Mouse (Mus musculus) neural tube, embryonic 15.5 days (tissue): Measurements from ENCODE around the gene Gm12184. TPM values are rescaled to one million over a fixed set of nuclear protein-coding genes. Genes with fewer than 3 reads are reported as not detected.
"Not testable (repeated sequence)": the region's sequence is repeated elsewhere in the genome, so short reads cannot be mapped to it uniquely, and the experiment has no call there.

Source experiments
- ATAC-seq: fragments of 200-750 bp; cut with Nextera tagmentation; 2 replicates; pipeline ENCODE4 v1.8.0; 2017; ENCODE audit warnings: mild to moderate bottlenecking, moderate TSS enrichment, moderate library complexity; ENCODE audit not compliant: low FRiP score
- H3K27ac ChIP-seq: fragments of 300-500 bp; sonication (generic); replicated peaks from 2 replicates; pipeline ENCODE4 v1.5.1; 2015; ENCODE audit warnings: mild to moderate bottlenecking, inconsistent platforms
- H3K27me3 ChIP-seq: fragments of 300-500 bp; sonication (generic); replicated peaks from 2 replicates; pipeline ENCODE4 v1.6.1; 2015; ENCODE audit warnings: inconsistent platforms
- H3K36me3 ChIP-seq: fragments of 300-500 bp; sonication (generic); 2 replicates; pipeline ENCODE4 v1.6.1; 2015; ENCODE audit warnings: inconsistent platforms
- H3K4me1 ChIP-seq: fragments of 300-500 bp; sonication (generic); 2 replicates; pipeline ENCODE4 v1.6.1; 2015; ENCODE audit warnings: inconsistent platforms
- H3K4me2 ChIP-seq: fragments of 300-500 bp; sonication (generic); 2 replicates; pipeline ENCODE4 v1.6.1; 2015; ENCODE audit warnings: inconsistent platforms, mild to moderate bottlenecking, moderate library complexity
- H3K4me3 ChIP-seq: fragments of 300-500 bp; sonication (generic); replicated peaks from 2 replicates; pipeline ENCODE4 v1.5.1; 2015; ENCODE audit warnings: mild to moderate bottlenecking, inconsistent platforms
- H3K9ac ChIP-seq: fragments of 300-500 bp; sonication (generic); replicated peaks from 2 replicates; pipeline ENCODE4 v1.6.1; 2015; ENCODE audit warnings: mild to moderate bottlenecking, inconsistent platforms
- H3K9me3 ChIP-seq: fragments of 300-500 bp; sonication (generic); replicated peaks from 2 replicates; pipeline ENCODE4 v1.6.1; 2016; ENCODE audit warnings: inconsistent platforms
- whole genome bisulfite sequencing: fragments of 180-500 bp; shearing (Covaris S2); methylation state at CpG from one replicate; pipeline ENCODE4 v1.1.7; 2015; ENCODE audit warnings: mixed read lengths; 5-methylcytosine and 5-hydroxymethylcytosine counted together
- polyA plus RNA-seq: library from polyadenylated mRNA; unstranded; fragments of >200 nt; fragmentation: Nextera tagmentation; extraction: Ambion mirVana; gene quantifications from 2 replicates; pipeline ENCODE4 v1.2.1, GENCODE M21; 2015

Gene Gm12184
- 2.9 and 3.3 TPM in 2 replicates for polyA plus RNA-seq

DNA sequence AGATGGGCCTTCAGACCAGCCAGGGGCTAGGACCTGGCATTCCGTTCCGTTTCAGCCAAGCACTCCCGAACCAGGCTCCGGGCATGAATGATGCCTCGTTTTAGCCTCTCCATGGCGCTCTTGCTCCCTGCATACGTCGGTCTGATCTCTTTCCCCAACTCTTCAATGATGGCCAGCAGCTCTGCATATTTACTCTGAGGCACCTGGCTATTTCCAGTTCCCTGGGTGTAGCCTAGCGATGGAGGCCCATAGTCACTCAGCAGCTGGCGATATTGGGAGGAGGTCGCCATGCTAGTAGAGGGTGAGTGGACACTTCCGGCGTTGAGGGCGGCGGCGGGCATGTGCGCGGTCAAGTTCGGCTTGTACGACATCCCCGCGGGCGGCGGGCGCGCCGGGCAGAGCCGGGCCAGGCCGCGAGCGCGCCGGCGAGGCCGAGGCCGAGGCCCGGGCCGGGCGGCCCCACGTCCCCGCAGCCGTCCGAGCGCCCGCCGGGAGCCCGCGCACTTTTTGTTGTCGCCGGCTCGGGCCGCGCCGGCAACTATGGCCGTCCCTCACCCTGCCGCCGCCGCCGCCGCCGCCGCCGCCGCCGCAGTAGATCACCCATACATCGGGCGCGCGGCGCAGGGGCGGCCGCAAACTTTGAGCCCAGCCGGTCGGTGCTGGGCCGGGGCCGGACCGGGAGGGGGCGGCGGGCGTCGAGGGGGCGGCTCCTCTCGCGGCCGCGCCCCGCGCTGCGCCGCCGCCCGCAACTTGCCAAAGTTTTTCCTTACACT, at the start of gene Gm12184, which contains the start of gene Trim7:
Gene Gm12184, minus strand, starts transcription at position 677 of the 773 bp plus-strand sequence.
Gene Trim7, plus strand, starts transcription at position 162 of the 773 bp plus-strand sequence.
- 0 out of 2 replicates have a peak within 1 kb of the TSS, but pooled peaks have one; percentile 5 for H3K9ac ChIP-seq
- peak within 1 kb of the TSS; percentile 56 for H3K27ac ChIP-seq
- WGBS, result 0% methylated on average over 64 of the region's 92 CpGs
- peaks cover 26% of the 10 kb centered on the region for H3K4me1 ChIP-seq
- peak within 1 kb of the TSS; percentile 60 for H3K4me2 ChIP-seq
- H3K9me3 ChIP-seq, H3K36me3 ChIP-seq: not testable (repeated sequence)
- H3K4me3 ChIP-seq, result peak within 1 kb of the TSS; percentile 44
- ATAC-seq, result peak; percentile 68
- H3K27me3 ChIP-seq, result peaks cover 22% of the 10 kb centered on the region

DNA sequence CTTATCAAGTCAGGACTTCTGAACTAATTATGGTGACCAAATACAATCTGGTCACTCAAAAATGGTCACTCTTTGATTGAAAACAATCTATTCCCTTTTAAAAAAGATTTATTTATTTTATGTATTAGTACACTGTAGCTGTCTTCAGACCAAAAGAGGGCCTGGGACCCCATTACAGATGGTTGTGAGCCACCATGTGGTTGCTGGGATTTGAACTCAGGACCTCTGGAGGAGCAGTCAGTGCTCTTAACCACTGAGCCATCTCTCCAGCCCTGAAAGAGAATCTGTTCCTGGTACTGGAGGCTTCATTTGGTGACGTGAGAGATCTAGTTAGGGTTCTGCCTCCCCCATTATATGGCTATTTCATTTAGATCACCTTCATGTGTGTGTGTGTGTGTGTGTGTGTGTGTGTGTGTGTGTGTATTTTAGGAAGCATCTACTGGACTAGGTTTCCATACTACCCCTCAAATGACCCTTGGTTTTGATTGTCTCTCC, 48.9 kb upstream of the Gm12184 start:
- not testable (repeated sequence) for H3K27me3 ChIP-seq, H3K36me3 ChIP-seq, H3K4me2 ChIP-seq, H3K4me3 ChIP-seq, ATAC-seq, H3K27ac ChIP-seq, H3K9me3 ChIP-seq, H3K9ac ChIP-seq
- WGBS, result 71% methylated on average over 1 of the region's 1 CpGs
- peaks cover 15% of the 10 kb centered on the region; the same call in 1 of the 2 replicates for H3K4me1 ChIP-seq

DNA sequence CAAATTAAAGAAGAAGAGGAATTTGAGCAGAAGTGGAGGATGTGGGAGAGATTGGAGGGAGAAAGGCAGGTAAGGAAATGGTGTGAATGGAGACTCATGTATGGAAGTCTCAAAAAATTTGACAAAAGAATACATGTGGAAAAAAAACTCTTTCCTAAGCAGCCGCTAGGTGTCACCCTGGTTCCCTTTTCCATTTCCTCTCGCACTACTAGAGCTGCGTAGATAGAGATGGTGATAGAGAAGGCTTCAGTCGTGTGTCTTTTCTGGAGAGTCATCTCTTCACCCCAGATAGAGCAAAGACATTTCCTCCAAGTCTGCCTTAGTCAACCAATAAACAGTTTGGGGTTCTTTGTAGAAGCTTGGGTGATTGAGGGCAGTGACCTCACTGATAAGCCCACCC, 48.0 kb upstream of the Gm12184 start:
- 0% methylated on average over 4 of the region's 4 CpGs for WGBS

DNA sequence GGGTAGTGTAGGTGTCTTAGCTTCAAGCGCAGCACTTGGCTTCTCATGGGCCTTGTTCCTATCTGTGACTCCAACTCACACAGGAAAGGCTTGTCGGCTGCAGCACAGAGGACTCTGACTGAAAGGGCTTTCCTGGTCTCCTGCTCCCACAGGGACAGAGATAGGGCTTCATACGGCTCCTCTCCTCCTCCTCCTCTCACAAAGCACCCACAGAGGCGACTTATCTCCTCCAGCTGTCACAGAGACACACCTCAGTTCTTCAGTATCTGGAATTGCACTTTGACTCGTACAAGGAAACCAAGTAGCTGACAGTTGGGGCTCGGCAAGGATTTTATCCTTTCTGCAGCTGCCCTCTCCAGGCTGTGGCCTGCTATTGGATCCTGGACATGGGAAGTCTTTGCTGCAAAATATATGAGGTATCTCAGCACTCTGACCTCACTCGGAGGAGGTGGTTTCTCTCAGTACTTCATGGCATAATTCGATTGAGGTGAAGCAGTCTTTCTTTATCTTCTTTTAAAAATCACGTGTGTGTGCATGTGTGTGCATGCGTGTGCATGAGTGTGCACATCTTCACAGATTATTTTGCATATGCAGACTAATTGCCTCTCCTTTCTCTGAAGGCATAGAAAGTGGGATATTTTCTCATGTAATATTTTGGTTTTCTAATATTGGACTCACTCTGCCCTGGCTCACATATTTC, 47.3 kb upstream of the Gm12184 start:
- 78% methylated on average over 10 of the region's 10 CpGs for WGBS
- Histone ChIP-seq H3K9ac (no peak overlapping the region), H3K27me3 (peaks cover 7% of the 10 kb centered on the region), H3K9me3 (no peaks in the 10 kb centered on the region), H3K27ac (no peak overlapping the region), H3K4me1 (peaks cover 20% of the 10 kb centered on the region; the same call in 1 of the 2 replicates), H3K4me3 (no peak overlapping the region), H3K36me3 (no peaks in the 10 kb centered on the region), H3K4me2 (no peak overlapping the region)
- no peak for ATAC-seq

More for the DNA sequence above, 48.0 kb upstream of the Gm12184 start:
- H3K9me3 ChIP-seq, result no peaks in the 10 kb centered on the region
- H3K27me3 ChIP-seq, result peaks cover 7% of the 10 kb centered on the region
- H3K4me2 ChIP-seq, result no peak overlapping the region
- no peak overlapping the region for H3K27ac ChIP-seq
- H3K9ac ChIP-seq, result no peak overlapping the region
- no peaks in the 10 kb centered on the region for H3K36me3 ChIP-seq
- H3K4me3 ChIP-seq, result no peak overlapping the region
- peaks cover 17% of the 10 kb centered on the region; the same call in 1 of the 2 replicates for H3K4me1 ChIP-seq
- ATAC-seq, result peak; percentile 80

DNA sequence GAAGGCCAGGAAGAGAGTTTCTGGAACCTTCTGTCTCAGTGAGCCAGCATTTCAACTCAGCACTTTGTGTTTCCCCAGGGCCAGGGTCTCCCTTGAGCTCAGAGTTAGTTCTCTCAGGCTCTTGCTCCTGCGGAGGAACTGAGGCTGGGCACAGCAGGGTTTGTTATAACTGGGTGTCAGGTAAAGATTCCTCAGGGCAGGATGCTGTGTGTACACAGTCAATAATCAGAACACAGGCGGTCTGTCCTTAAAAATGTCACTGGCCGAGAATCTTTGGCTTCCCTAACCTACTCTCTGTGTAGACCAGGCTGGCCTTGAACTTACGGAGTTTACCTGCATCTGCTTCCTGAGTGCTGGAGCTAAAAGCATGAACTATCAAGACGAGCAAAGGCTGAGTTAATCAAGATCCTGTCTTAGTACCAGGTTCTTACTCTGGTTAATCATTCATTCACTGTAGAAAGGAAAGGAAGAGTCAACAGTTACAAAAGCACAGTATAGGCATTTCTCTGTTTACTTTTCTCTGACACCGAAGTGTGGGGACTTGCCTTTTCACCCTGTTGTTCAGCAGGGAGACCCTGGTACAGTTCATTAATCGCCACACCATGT, 46.3 kb upstream of the Gm12184 start:
- WGBS, result 80% methylated on average over 7 of the region's 7 CpGs
- H3K4me3 ChIP-seq, result no peak overlapping the region
- no peak for ATAC-seq

DNA sequence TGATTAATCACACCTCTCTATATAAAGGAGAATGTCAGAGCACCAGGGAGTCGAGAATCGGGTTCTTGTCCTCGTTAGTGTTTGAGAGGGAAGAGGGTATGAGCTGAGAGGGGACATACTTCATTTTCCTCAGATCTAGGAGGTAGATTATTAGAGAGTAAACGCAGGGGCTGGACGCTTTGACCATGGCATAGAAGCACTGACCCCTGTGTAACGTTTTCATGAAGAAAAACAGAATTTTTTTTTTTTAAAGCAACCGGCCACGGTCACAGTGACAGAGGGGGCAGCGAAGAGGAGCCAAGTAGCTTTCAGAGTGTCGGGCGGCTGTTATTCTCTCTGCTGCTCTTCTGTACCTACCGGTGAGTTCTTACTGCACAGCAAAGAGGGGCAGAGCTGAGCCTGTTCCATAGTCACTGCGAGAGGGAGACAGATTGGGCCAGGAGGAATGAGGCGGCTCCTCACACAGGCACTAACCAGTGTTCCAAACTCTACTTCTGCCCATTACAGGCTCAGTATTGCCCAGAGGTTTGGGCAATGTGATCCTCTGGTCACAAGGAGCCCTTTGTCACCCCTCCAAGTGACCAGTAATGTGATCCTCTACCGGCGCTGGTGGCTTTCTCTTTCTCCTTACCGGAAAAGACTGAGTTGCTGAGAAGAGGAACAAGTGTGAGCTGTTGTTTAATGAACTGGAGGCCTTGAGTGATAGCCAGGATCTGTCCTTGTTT, 45.5 kb upstream of the Gm12184 start:
- no peaks in the 10 kb centered on the region for H3K9me3 ChIP-seq
- H3K4me3 ChIP-seq, result peak overlapping the region; percentile 46
- H3K36me3 ChIP-seq, result no peaks in the 10 kb centered on the region
- no peak overlapping the region for H3K9ac ChIP-seq
- peaks cover 10% of the 10 kb centered on the region for H3K27me3 ChIP-seq
- 9% methylated on average over 17 of the region's 17 CpGs for WGBS
- peak; percentile 42; the same call in 1 of the 2 replicates for ATAC-seq
- no peak overlapping the region for H3K27ac ChIP-seq
- H3K4me1 ChIP-seq, result peaks cover 20% of the 10 kb centered on the region; the same call in 1 of the 2 replicates
- peak overlapping the region; percentile 76 for H3K4me2 ChIP-seq

More for the DNA sequence above, 46.3 kb upstream of the Gm12184 start:
- Histone ChIP-seq H3K4me2 (peak overlapping the region; percentile 76), H3K27me3 (peaks cover 10% of the 10 kb centered on the region), H3K36me3 (no peaks in the 10 kb centered on the region), H3K9ac (no peak overlapping the region), H3K27ac (no peak overlapping the region), H3K4me1 (peaks cover 20% of the 10 kb centered on the region; the same call in 1 of the 2 replicates), H3K9me3 (no peaks in the 10 kb centered on the region)

DNA sequence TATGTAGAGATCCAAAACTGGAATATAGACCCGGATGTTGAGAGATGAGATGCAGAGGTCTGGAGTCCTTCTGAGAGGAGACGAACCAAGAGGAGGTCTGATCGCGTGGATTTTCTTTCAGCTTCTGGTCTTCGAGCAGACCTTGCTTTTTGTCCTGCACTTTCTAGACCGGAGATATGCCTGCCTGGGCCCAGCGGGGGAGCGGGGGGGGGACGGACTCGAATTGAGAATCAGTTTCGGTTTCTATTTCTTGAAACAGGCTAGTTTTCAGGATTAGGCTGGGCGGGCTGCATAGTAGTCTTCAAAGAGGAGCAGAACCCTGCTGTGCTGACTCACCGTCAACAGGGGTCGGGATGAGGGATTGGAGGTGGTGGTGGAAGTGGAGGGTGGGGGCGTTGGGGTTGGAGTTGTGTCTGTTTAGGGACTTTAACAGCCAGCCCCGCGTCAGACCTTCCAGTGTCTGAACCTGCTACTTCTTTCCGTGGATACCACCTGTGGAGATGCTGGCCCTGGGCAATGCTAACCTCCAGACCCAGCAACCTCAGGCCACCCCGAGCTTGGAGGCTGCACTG, 44.8 kb upstream of the Gm12184 start, which contains the start of gene Irgm1:
Gene Irgm1, minus strand, starts transcription at position 483 of the 572 bp plus-strand sequence.
- Histone ChIP-seq H3K4me2 (peak within 1 kb of the TSS; percentile 76), H3K4me1 (peaks cover 20% of the 10 kb centered on the region; the same call in 1 of the 2 replicates), H3K36me3 (no peaks in the 10 kb centered on the region), H3K9ac (peak within 1 kb of the TSS; percentile 51), H3K4me3 (peak within 1 kb of the TSS; percentile 46), H3K9me3 (no peaks in the 10 kb centered on the region), H3K27me3 (peaks cover 10% of the 10 kb centered on the region), H3K27ac (0 out of 2 replicates have a peak within 1 kb of the TSS, but pooled peaks have one; percentile 15)
- peak; percentile 58; the same call in 1 of the 2 replicates for ATAC-seq
- 2% methylated on average over 19 of the region's 19 CpGs for WGBS

DNA sequence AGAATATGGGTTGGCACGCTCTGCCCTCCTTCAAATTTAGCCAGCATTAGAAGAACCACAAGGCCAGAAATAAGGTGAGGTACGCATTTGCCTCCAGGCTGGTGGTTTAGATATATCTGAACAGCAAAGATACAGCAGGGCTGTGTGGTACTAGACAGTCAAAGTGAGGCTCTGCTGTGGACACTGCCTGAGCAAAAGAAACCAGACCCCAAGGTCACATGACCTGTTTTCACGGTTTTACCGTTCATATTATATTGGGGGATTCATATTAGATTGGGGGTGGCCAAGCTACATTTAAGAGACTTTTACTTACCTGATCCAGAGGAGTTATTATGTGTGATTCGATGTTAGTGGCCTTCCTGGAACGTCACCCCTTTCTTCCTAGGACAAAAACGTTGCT, 44.3 kb upstream of the Gm12184 start:
- 41% methylated on average over 7 of the region's 7 CpGs for WGBS
- H3K36me3 ChIP-seq, result no peaks in the 10 kb centered on the region
- peak overlapping the region; percentile 46 for H3K4me3 ChIP-seq
- H3K27me3 ChIP-seq, result peaks cover 10% of the 10 kb centered on the region
- peak overlapping the region; percentile 76 for H3K4me2 ChIP-seq
- no peaks in the 10 kb centered on the region for H3K9me3 ChIP-seq
- 0 out of 2 replicates have a peak overlapping the region, but pooled peaks have one; percentile 15 for H3K27ac ChIP-seq
- no peak for ATAC-seq
- peak overlapping the region; percentile 51 for H3K9ac ChIP-seq
- peaks cover 20% of the 10 kb centered on the region; the same call in 1 of the 2 replicates for H3K4me1 ChIP-seq

DNA sequence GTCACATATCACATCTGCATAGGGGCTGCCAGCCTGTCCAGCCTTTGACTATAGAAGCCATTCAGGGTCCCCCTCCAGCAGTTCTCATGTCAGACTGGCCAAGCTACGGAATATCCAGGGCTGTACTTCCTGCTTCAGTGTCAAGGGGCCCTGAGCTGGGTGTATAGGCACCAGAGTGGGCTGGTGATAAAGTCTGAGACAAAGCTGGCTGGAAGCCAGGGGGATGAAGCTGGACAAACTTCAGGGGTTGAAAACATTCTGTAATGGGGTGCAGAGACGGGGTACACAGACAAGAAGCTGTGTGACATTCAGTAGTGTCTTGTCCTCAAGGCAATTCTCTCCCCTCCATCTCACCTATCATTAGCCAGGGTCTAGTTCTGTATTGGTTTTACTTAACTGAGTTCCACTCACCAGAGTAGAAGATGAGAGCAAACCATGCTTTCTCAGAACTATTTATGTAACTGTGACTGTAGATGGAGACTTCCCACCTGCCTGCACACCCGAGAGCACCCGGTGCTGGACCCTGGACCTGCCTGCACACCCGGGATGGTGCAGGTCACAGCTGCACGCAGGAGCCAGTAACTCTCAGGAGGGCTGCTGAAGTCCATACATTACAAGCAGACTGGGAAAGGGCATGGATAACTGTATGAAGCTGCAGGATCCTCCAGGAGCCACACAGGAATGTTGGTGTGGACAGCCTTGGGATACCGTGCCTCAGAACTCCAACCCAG, 43.1 kb upstream of the Gm12184 start:
- Histone ChIP-seq H3K27me3 (peaks cover 10% of the 10 kb centered on the region), H3K36me3 (no peaks in the 10 kb centered on the region), H3K9me3 (no peaks in the 10 kb centered on the region), H3K9ac (no peak overlapping the region), H3K27ac (no peak overlapping the region), H3K4me1 (peaks cover 20% of the 10 kb centered on the region; the same call in 1 of the 2 replicates), H3K4me2 (peak overlapping the region; percentile 76), H3K4me3 (no peak overlapping the region)
- no peak for ATAC-seq
- WGBS, result 79% methylated on average over 7 of the region's 7 CpGs

DNA sequence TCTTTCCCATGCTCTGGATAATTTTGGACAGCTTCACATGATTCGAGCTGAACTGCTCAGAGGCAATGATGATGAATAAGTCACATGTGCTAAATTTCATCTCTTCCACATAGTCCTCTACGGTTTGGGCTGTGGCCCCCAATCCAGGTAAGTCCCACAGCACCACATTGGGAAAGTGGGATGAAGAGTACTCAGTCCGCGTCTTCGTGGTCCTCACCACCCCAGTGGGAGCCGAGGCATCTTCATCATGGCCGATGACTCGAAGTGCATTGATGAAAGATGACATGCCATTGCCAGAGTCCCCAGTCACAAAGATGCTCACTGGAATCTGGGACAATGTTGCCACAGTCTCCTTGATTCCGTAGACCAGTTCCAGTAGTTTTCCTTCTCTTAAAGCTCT, 40.0 kb upstream of the Gm12184 start:
- whole genome bisulfite sequencing, result 96% methylated on average over 9 of the region's 9 CpGs
- no peaks in the 10 kb centered on the region for H3K36me3 ChIP-seq
- H3K4me2 ChIP-seq, result no peak overlapping the region
- H3K9ac ChIP-seq, result no peak overlapping the region
- H3K27ac ChIP-seq, result no peak overlapping the region
- H3K4me1 ChIP-seq, result peaks cover 10% of the 10 kb centered on the region; the same call in 1 of the 2 replicates
- 0 out of 2 replicates have a peak, but pooled peaks cover 3% of the 10 kb centered on the region for H3K27me3 ChIP-seq
- ATAC-seq, result no peak
- H3K4me3 ChIP-seq, result no peak overlapping the region
- H3K9me3 ChIP-seq, result no peaks in the 10 kb centered on the region
